Mouse (Mus musculus) thymus, adult 2 months (tissue): ENCODE measurements around the gene Vti1a.

Experiments used
- CTCF ChIP-seq: fragments of 200-500 bp; IDR thresholded peaks from 2 replicates; pipeline ENCODE4 v1.5.1; 2012; ENCODE audit warnings: mild to moderate bottlenecking, control low read depth, low read length, moderate library complexity, borderline replicate concordance; ENCODE audit not compliant: control insufficient read depth, poor library complexity, insufficient read depth; ENCODE audit errors: extremely low read depth
- POLR2A ChIP-seq: fragments of 200-500 bp; IDR thresholded peaks from 2 replicates; pipeline ENCODE4 v1.6.1; 2012; ENCODE audit warnings: mild to moderate bottlenecking, low read length, control low read depth, moderate library complexity; ENCODE audit not compliant: control insufficient read depth, poor library complexity, insufficient read depth; ENCODE audit errors: extremely low read depth

GRCm38 (mm10) chr19:55651017-55651416 is 334.9 kb downstream of the Vti1a start:
- TF ChIP-seq CTCF (no peak), POLR2A (no peak)
